Mouse (Mus musculus) CD4-positive helper T cell, adult 2 months (primary cell): ENCODE results near the gene Pdgfc.

Experiments
- DNase-seq: peaks from one replicate; pipeline ENCODE4 v3.0.0-alpha.2; 2012; ENCODE audit warnings: low read depth, missing footprints, low spot score

Gene Pdgfc

DNA sequence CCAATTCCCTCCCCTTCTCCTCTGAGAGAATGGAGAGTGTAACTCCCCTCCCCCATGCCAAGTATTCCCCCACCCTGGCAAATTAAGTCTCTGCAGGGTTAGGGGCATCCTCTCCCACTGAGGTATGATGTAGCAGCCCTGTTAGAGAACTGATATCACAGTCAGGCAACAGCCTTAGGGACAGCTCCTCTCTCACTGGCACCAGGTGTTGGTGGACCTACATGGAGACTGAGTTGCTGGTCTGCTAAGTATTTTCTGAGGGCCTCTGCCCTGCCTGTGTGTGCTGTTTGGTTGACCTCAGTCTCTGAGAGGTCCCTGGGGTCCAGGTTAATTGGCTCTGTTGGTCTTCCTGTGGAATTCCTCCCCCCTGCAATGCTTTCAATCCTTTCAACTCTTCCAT lies 114.0 kb downstream of the Pdgfc start:
- DNase-seq = no peak

DNA sequence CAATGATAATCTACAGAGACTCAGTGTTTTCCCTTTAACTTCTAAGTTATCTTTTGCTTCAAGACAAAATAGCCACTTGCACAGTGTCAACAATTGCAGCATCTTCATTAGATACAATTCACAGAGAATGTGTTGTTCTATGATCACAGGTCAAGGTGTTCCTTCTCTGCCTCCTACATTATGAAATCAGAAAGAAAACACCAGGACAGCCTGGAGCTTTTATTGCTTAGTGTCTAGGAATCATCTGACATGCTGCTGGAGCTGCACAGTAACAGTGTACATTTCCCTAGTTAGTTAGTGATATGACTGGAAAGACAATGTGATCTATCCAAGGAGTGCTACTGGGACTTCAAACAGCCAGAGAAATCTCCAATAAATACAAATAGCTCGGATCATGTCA lies 118.2 kb downstream of the Pdgfc start:
- DNase-seq = no peak

DNA sequence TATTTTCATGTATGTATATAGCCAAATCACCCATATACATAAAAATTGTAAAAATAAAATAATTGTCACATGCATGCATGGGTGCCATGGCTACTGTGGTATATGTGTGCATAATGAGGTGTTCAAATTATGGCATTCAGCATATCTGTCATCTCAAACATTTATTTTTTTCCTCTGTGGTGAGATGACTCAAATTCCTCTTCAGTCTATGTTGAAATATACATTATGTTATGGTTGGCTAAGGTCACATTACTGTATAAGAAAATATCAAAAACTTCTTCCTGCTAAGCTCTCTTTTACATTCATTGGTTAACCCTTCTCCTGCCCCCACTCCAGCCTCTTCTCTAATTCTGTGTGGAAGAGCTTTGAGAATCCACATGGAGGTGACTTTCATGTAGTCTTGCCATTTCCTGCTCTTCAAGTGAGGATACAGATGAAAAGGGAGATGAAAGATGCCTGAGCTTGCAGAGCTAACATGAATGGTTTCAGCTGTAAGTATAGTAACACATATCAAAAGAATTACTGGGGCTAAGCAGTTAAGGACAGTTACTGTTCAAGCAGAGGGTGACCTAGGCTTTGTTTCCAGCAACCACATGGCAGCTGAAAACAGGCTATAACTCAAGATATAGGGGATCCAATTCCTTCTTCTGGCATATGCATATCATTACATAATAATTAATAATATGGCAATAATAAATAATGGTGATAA lies 124.4 kb downstream of the Pdgfc start:
- no peak for DNase-seq

GRCm38 (mm10) chr3:81162129-81162528 lies 125.9 kb downstream of the Pdgfc start:
- DNase-seq = no peak

DNA sequence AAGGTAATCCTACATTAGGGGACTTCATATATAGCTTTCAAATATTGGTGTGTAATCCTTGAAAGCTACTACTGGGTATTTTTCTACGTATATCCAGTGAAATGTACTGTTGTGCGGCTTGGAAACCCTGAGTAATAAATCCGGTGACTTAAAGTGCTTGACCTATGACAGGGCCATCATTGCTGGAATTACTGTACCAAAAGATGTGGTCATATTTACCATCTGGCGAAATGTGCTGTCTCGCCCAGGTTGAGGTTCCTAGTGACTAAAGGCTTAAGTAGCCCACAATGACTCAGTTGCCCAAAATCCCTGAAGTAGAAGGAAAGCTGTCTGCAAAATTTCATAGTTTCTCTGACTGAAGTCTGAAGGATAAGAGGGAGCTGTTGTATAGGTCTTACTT lies 127.9 kb downstream of the Pdgfc start:
- no peak for DNase-seq

- no peak for DNase-seq
Observed at GRCm38 (mm10) chr3:81170073-81170809, 134.0 kb downstream of the Pdgfc start.

- DNase-seq = no peak
Observed at GRCm38 (mm10) chr3:81174832-81175231, 138.6 kb downstream of the Pdgfc start.

GRCm38 (mm10) chr3:81181319-81182013 lies 145.2 kb downstream of the Pdgfc start:
- no peak for DNase-seq

- no peak for DNase-seq
Observed at GRCm38 (mm10) chr3:81196937-81197336, 160.7 kb downstream of the Pdgfc start.

- DNase-seq = no peak
Observed at GRCm38 (mm10) chr3:81197644-81198043, 161.4 kb downstream of the Pdgfc start.

GRCm38 (mm10) chr3:81200647-81201046 lies 164.4 kb downstream of the Pdgfc start:
- no peak for DNase-seq

- DNase-seq = no peak
Observed at GRCm38 (mm10) chr3:81205201-81205600, 169.0 kb downstream of the Pdgfc start.

- DNase-seq = no peak
Observed at GRCm38 (mm10) chr3:81208246-81208645, 172.0 kb downstream of the Pdgfc start.

DNA sequence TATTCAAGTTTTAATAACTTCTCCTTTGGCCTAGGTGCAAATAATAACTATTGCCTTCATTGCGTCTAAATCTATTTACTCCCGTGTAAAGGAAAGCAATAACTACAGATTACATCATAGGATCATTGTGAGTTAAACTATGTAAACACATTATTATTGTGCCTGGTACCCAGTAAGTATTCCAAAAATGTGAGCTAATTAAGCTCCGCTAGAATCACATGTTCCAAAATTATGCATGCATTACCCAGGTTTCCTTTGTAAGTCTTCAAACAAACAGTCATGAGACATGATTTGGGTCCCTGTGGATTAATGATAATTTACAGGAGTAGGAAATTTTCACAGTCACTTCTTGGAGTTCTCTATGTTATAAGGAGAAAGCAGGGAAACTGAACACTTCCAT lies 174.9 kb downstream of the Pdgfc start:
- DNase-seq = no peak

DNA sequence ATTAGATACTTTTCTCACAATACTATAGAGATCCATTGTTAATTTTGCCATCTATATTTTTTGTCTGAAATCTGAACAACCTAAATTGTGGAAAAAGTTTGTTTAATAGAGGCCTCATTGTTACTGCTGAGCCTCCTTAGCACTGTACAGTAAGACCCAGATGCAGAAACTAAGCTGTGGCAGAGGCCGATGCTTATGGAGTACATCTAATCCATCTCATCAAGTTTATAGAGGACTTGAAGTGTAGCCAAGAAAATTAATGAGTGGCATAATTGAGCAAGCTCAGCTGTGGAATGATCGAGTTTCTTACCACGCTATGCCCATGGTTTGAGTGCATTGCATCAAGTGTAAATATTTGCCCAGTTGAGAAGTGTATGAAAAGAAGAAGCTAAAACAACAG lies 175.4 kb downstream of the Pdgfc start:
- DNase-seq = no peak

DNA sequence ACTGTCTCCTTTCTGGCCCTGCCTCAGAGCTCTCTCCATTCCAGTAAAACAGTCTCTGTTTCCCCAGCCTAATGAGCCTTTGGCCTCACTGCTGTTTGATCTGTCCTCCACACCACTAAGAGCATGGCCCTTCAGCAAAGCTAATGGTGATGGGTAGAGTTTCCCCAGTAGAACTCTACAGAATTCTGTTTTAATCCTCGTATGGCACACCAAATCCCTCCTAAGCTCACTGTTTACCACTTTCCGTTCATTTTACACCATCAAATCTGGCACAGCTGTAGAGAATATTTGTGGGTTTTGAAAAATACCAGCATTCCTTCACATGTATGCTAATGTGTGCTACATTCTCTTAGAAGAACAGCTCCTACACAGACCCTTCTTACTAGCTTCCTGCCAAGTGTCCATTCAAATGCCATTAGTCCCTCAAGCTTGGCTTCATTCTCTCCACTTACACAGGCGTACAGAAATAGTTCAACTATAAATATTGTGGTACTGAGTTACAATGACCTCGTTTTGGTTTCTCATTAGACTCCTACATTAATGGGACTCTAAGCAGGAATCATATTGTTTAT lies 179.4 kb downstream of the Pdgfc start:
- DNase-seq = no peak

DNA sequence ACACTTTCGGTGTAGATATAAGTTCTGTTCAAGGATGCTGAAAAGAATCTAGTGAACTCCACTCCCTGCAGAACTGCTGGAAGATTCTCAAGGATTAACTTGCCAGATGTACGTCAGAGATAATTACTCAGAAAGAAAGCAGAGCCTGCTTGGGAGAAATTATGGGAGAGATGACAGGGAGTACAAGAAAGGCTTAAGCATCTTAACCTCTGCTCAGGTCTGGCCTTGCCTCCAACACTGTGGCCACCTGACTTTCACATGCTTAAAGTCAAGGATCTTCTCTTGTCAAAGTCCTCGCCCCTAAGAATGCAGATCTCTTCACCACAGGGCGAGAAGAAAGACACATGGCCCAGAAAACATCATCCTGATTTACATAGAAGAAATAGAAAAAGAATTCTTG lies 185.5 kb downstream of the Pdgfc start:
- no peak for DNase-seq

GRCm38 (mm10) chr3:81228344-81228743 lies 192.1 kb downstream of the Pdgfc start:
- no peak for DNase-seq

DNA sequence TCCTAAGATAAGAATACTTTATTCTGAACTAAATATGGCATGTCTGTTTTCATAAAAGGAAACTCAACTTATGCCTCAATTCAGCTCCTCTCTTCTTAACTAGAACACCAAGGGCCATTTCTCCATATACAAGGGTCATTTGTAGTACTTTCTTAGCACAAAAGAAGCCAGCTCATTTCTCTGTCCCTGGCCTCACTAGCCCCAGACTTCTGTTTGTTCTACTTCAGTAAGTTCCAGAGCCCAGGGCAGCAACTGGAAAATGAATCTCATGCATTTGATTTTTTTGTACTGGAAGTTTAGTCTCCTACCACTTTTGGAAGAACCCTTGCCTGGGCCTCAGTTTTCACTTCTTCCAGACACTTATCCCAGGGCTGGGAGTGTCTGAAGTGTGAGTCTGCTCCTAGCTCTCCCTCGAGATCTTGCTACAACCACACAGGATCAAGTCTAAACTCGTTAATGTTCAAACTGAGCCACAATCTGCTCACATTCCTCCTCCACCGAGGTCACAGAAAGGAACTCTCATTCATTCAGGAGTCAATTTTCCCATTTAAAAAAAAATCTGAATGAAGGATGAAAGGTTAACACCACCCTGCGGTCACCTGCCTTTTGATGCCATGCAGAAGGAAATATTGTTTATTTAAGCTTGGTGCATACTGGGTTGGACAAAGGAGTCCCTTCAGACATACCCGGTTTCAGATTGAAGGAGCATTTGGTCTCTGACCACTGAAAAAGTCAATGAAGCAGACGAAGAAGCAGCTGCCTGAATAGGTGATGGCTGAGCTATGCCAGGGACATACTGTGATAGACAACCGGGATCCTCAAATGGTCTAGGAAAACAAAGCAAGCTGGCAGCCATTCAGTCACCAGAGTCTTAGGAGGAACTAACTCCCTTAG lies 206.7 kb downstream of the Pdgfc start:
- no peak for DNase-seq

- no peak for DNase-seq
Observed at GRCm38 (mm10) chr3:81243591-81243990, 207.4 kb downstream of the Pdgfc start.

- DNase-seq = no peak
Observed at GRCm38 (mm10) chr3:81262801-81263200, 226.6 kb downstream of the Pdgfc start.
